Mouse (Mus musculus) MEL (cell line): ENCODE results near the gene Aspscr1. TPM values are rescaled to one million over a fixed set of nuclear protein-coding genes. Genes with fewer than 3 reads are reported as not detected.

Source experiments
- DNase-seq: peaks from one replicate; pipeline ENCODE4 v3.0.0; 2011; ENCODE audit warnings: low read depth, low spot score
- H3K27ac ChIP-seq: 2 replicates; pipeline ENCODE4 v1.5.1; 2012; ENCODE audit warnings: low read depth, mild to moderate bottlenecking, control low read depth, low read length, moderate library complexity; ENCODE audit not compliant: control insufficient read depth
- H3K27me3 ChIP-seq, 2 experiments: fragments of 150-350 bp in 1 of 2; sonication (generic) in 1 of 2; 2 replicates each; pipeline ENCODE4 v1.6.1; 2012; ENCODE audit warnings: low read length in 2 of 2, mild to moderate bottlenecking in 2 of 2, improper control_type of control experiment in 1 of 2, moderate library complexity in 1 of 2; ENCODE audit not compliant: insufficient read depth in 2 of 2, control insufficient read depth in 1 of 2
- H3K36me3 ChIP-seq, 2 experiments: 2 replicates each; pipeline ENCODE4 v1.6.1; 2012 to 2014; ENCODE audit warnings: low read length in 2 of 2, improper control_type of control experiment in 1 of 2, inconsistent platforms in 1 of 2, mild to moderate bottlenecking in 1 of 2; ENCODE audit not compliant: insufficient read depth in 2 of 2, control insufficient read depth in 1 of 2
- H3K4me1 ChIP-seq, 2 experiments: fragments of 150-350 bp in 1 of 2; sonication (generic) in 1 of 2; 2 replicates each; pipeline ENCODE4 v1.6.1; 2012; ENCODE audit warnings: low read length in 2 of 2, improper control_type of control experiment in 1 of 2, mild to moderate bottlenecking in 1 of 2; ENCODE audit not compliant: insufficient read depth in 2 of 2, control insufficient read depth in 1 of 2
- H3K4me3 ChIP-seq, 2 experiments: fragments of 150-350 bp in 1 of 2; sonication (generic) in 1 of 2; 2 replicates each; pipeline ENCODE4 v1.5.1; 2012; ENCODE audit warnings: low read depth in 2 of 2, low read length in 2 of 2, mild to moderate bottlenecking in 2 of 2, moderate library complexity in 2 of 2, control low read depth in 1 of 2, improper control_type of control experiment in 1 of 2; ENCODE audit not compliant: control insufficient read depth in 1 of 2, insufficient read depth in 1 of 2
- H3K79me2 ChIP-seq: 2 replicates; pipeline ENCODE4 v1.6.1; 2012; ENCODE audit warnings: mild to moderate bottlenecking, low read length, moderate library complexity; ENCODE audit not compliant: control insufficient read depth, poor library complexity, insufficient read depth
- H3K9ac ChIP-seq: 2 replicates; pipeline ENCODE4 v1.6.1; 2012; ENCODE audit warnings: low read depth, mild to moderate bottlenecking, control low read depth, low read length, moderate library complexity; ENCODE audit not compliant: control insufficient read depth, poor library complexity, severe bottlenecking
- H3K9me3 ChIP-seq: fragments of 150-350 bp; sonication (generic); replicated peaks from 2 replicates; pipeline ENCODE4 v1.6.1; 2012; ENCODE audit warnings: mild to moderate bottlenecking, low read length, improper control_type of control experiment, moderate library complexity; ENCODE audit not compliant: insufficient read depth
- BHLHE40 ChIP-seq: IDR thresholded peaks from 2 replicates; pipeline ENCODE4 v1.6.1; 2012; ENCODE audit warnings: low read depth, mild to moderate bottlenecking, inconsistent platforms, low read length, improper control_type of control experiment, borderline replicate concordance
- CHD2 ChIP-seq: IDR thresholded peaks from 2 replicates; pipeline ENCODE4 v1.6.1; 2011; ENCODE audit warnings: low read length, improper control_type of control experiment
- CTCF ChIP-seq, 3 experiments: IDR thresholded peaks in 2 of 3; conservative IDR thresholded peaks in 1 of 3; 2 replicates each; pipeline ENCODE4 v1.5.1; 2011 to 2012; ENCODE audit warnings: low read length in 3 of 3, low read depth in 2 of 3, mild to moderate bottlenecking in 2 of 3, improper control_type of control experiment in 1 of 3, inconsistent platforms in 1 of 3, mixed read lengths in 1 of 3, moderate library complexity in 1 of 3; ENCODE audit not compliant: control insufficient read depth in 1 of 3, insufficient read depth in 1 of 3, poor library complexity in 1 of 3, severe bottlenecking in 1 of 3
- E2F4 ChIP-seq: IDR thresholded peaks from 2 replicates; pipeline ENCODE4 v1.6.1; 2011; ENCODE audit warnings: low read depth, low read length, improper control_type of control experiment, borderline replicate concordance
- ELF1 ChIP-seq: IDR thresholded peaks from 2 replicates; pipeline ENCODE4 v1.6.1; 2014; ENCODE audit warnings: low read depth, mild to moderate bottlenecking, inconsistent platforms, low read length, improper control_type of control experiment, moderate library complexity
- GABPA ChIP-seq: IDR thresholded peaks from 2 replicates; pipeline ENCODE4 v1.6.1; 2012; ENCODE audit warnings: low read depth, mild to moderate bottlenecking, inconsistent platforms, low read length, improper control_type of control experiment, moderate library complexity
- GATA1 ChIP-seq: IDR thresholded peaks from 2 replicates; pipeline ENCODE4 v1.6.1; 2011; ENCODE audit warnings: low read depth, low read length, improper control_type of control experiment
- HCFC1 ChIP-seq: IDR thresholded peaks from 2 replicates; pipeline ENCODE4 v1.6.1; 2012; ENCODE audit warnings: low read depth, mild to moderate bottlenecking, inconsistent platforms, low read length, improper control_type of control experiment, moderate library complexity
- JUND ChIP-seq: IDR thresholded peaks from 2 replicates; pipeline ENCODE4 v1.6.1; 2011; ENCODE audit warnings: low read depth, mild to moderate bottlenecking, improper control_type of control experiment, low read length
- KAT2A ChIP-seq: conservative IDR thresholded peaks from 2 replicates; pipeline ENCODE4 v1.6.1; 2012; ENCODE audit warnings: low read depth, low read length, improper control_type of control experiment, inconsistent platforms
- MAX ChIP-seq: IDR thresholded peaks from 2 replicates; pipeline ENCODE4 v1.6.1; 2011; ENCODE audit warnings: low read length, improper control_type of control experiment
- MXI1 ChIP-seq: IDR thresholded peaks from 2 replicates; pipeline ENCODE4 v1.6.1; 2011; ENCODE audit warnings: mild to moderate bottlenecking, low read depth, low read length, improper control_type of control experiment
- MYB ChIP-seq: IDR thresholded peaks from 2 replicates; pipeline ENCODE4 v1.6.1; 2011; ENCODE audit warnings: mild to moderate bottlenecking, low read depth, low read length, improper control_type of control experiment
- MYC ChIP-seq: IDR thresholded peaks from 2 replicates; pipeline ENCODE4 v1.6.1; 2011; ENCODE audit warnings: low read depth, mild to moderate bottlenecking, low read length, improper control_type of control experiment, moderate library complexity
- NELFE ChIP-seq: IDR thresholded peaks from 2 replicates; pipeline ENCODE4 v1.6.1; 2011; ENCODE audit warnings: low read depth, low read length, improper control_type of control experiment
- NRF1 ChIP-seq: IDR thresholded peaks from 2 replicates; pipeline ENCODE4 v1.6.1; 2014; ENCODE audit warnings: low read depth, mild to moderate bottlenecking, inconsistent platforms, low read length, improper control_type of control experiment, moderate library complexity; ENCODE audit not compliant: poor library complexity, insufficient read depth, severe bottlenecking
- POLR2A ChIP-seq, 2 experiments: IDR thresholded peaks; 2 replicates each; pipeline ENCODE4 v1.6.1; 2011 to 2012; ENCODE audit warnings: low read length in 2 of 2, mild to moderate bottlenecking in 2 of 2, control low read depth in 1 of 2, improper control_type of control experiment in 1 of 2, low read depth in 1 of 2, moderate library complexity in 1 of 2; ENCODE audit not compliant: control insufficient read depth in 1 of 2, insufficient read depth in 1 of 2, poor library complexity in 1 of 2
- POLR2AphosphoS5 ChIP-seq: IDR thresholded peaks from 2 replicates; pipeline ENCODE4 v1.6.1; 2012; ENCODE audit warnings: low read depth, borderline replicate concordance, mild to moderate bottlenecking, inconsistent platforms, low read length, moderate library complexity, mixed read lengths
- RCOR1 ChIP-seq: IDR thresholded peaks from 2 replicates; pipeline ENCODE4 v1.6.1; 2012; ENCODE audit warnings: low read depth, mild to moderate bottlenecking, inconsistent platforms, low read length, improper control_type of control experiment
- SIN3A ChIP-seq: IDR thresholded peaks from 2 replicates; pipeline ENCODE4 v1.6.1; 2012; ENCODE audit warnings: low read length, improper control_type of control experiment, inconsistent platforms
- SMC3 ChIP-seq: IDR thresholded peaks from 2 replicates; pipeline ENCODE4 v1.6.1; 2011; ENCODE audit warnings: low read depth, low read length, improper control_type of control experiment
- TAL1 ChIP-seq: IDR thresholded peaks from 2 replicates; pipeline ENCODE4 v1.6.1; 2012; ENCODE audit warnings: mild to moderate bottlenecking, inconsistent platforms, low read length, moderate library complexity, mixed read lengths
- TBP ChIP-seq: IDR thresholded peaks from 2 replicates; pipeline ENCODE4 v1.8.0; 2011; ENCODE audit warnings: low read depth, low read length, improper control_type of control experiment
- TCF12 ChIP-seq: IDR thresholded peaks from 2 replicates; pipeline ENCODE4 v1.6.1; 2014; ENCODE audit warnings: low read depth, mild to moderate bottlenecking, inconsistent platforms, low read length, improper control_type of control experiment, moderate library complexity
- UBTF ChIP-seq: IDR thresholded peaks from 2 replicates; pipeline ENCODE4 v1.6.1; 2012; ENCODE audit warnings: low read depth, mild to moderate bottlenecking, inconsistent platforms, low read length, improper control_type of control experiment, moderate library complexity, borderline replicate concordance; ENCODE audit not compliant: insufficient read depth
- USF1 ChIP-seq: IDR thresholded peaks from 2 replicates; pipeline ENCODE4 v1.6.1; 2014; ENCODE audit warnings: low read depth, mild to moderate bottlenecking, inconsistent platforms, low read length, improper control_type of control experiment, moderate library complexity
- ZKSCAN1 ChIP-seq: IDR thresholded peaks from 2 replicates; pipeline ENCODE4 v1.6.1; 2012; ENCODE audit warnings: low read depth, mild to moderate bottlenecking, inconsistent platforms, low read length, improper control_type of control experiment, moderate library complexity
- ZMIZ1 ChIP-seq: IDR thresholded peaks from 2 replicates; pipeline ENCODE4 v1.6.1; 2012; ENCODE audit warnings: low read depth, mild to moderate bottlenecking, inconsistent platforms, low read length, improper control_type of control experiment, moderate library complexity
- ZNF384 ChIP-seq: IDR thresholded peaks from 2 replicates; pipeline ENCODE4 v1.6.1; 2012; ENCODE audit warnings: low read depth, mild to moderate bottlenecking, inconsistent platforms, low read length, improper control_type of control experiment
- polyA plus RNA-seq, 2 experiments: library from polyadenylated mRNA; stranded (reverse) in 1 of 2; unstranded in 1 of 2; fragments of >175 nt in 1 of 2; fragments of >200 nt in 1 of 2; gene quantifications; 2 replicates each; pipeline versions ENCODE4 v1.2.1 to v1.2.4; 2012; ENCODE audit warnings: low replicate concordance in 2 of 2, low read depth in 1 of 2; ENCODE audit not compliant: insufficient read length in 2 of 2, insufficient read depth in 1 of 2, missing spikeins in 1 of 2
- total RNA-seq: library from RNA; depleted of rRNA; stranded (reverse); fragments of 300-350 nt; gene quantifications from 2 replicates; pipeline ENCODE4 v1.2.3, GENCODE M21; 2012

Gene Aspscr1
- total and polyA plus RNA-seq, 3 experiments: 36.2 to 72.5 TPM; not detected in 1

DNA sequence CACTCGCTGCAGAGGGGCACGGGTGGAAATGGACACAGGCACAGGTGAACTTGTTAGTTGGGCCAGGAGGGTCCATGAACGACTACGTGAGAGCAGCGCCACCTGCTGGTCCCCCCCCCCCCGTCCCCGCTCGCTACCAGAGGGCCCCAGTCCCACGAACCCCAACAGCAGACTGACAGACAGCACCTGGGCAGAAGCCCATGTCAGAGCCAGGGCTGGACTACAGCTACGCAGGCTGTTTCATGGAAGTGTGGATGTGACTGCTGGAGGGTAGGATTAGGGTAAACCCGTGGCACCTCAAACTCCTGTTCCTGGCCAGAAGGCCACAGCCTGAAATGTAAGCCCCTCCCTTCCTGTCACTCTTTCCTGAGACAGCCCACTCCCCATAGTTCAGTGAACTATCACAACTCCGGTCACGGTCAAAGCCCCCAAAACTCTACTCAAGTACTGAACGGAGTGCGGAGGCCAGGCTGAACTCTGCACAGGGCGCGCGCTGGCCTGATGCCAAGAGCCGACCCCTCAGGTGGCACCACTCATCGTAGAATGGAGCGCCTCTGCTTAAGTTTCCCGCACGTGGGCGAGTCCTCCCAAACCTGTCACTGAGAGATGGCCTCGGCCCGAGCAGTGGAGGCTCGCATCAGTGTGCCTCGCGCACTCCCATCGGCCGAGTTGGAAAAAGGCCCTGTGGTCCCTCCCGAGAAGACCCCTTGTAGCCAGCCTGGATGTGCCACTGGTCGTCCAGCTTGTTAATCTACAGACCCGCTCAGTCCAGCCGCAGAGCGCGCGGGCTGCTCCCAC is 40.2 kb downstream of the Aspscr1 start (continued):
- TF ChIP-seq ZNF384 (no peak), JUND (no peak), MYC (no peak; the same call in 1 of the 2 replicates), GATA1 (no peak), ZKSCAN1 (no peak), POLR2A (IDR thresholded peaks at IDR 0.05; ENCODE audit: control insufficient read depth in 1 of 2, insufficient read depth in 1 of 2, low read depth in 1 of 2, low read length in 2 of 2, poor library complexity in 1 of 2) (no peak), CTCF (IDR thresholded peaks at IDR 0.05 in 2 of 3, conservative IDR thresholded peaks at IDR 0.05 in 1 of 3; ENCODE audit: control insufficient read depth in 1 of 3, insufficient read depth in 1 of 3, low read depth in 2 of 3, low read length in 3 of 3, poor library complexity in 1 of 3, severe bottlenecking in 1 of 3) (peak; percentile 70 to 96 (median 86)), TCF12 (no peak), ZMIZ1 (peak; percentile 30; the same call in 1 of the 2 replicates), GABPA (no peak), MXI1 (peak; percentile 88)

GRCm38 (mm10) chr11:120713580-120714518 is 41.1 kb downstream of the Aspscr1 start, which contains the start of the genes Cenpx and Lrrc45:
TSS of gene Cenpx (minus strand) at chr11:120713738.
TSS of gene Lrrc45 (plus strand) at chr11:120713925.
- no peaks in the 10 kb centered on the region for H3K27me3 ChIP-seq
- DNase-seq: peak; percentile 100
- peaks cover 0 to 8% of the 10 kb centered on the region in 2 experiments; a peak in 3 of 4 replicates for H3K4me1 ChIP-seq
- no peaks in the 10 kb centered on the region for H3K9me3 ChIP-seq
- peak within 1 kb of the TSS; percentile 81 for H3K9ac ChIP-seq
- H3K4me3 ChIP-seq: peak within 1 kb of the TSS; percentile 73
- TF ChIP-seq POLR2AphosphoS5 (no peak), ZNF384 (no peak), TBP (peak; percentile 87), MAX (peak; percentile 84), MXI1 (peak; percentile 80), CHD2 (peak; percentile 78), SIN3A (peak; percentile 97), JUND (no peak), ZMIZ1 (peak; percentile 83), UBTF (0 out of 2 replicates have a peak, but pooled peaks have one; percentile 38), HCFC1 (peak; percentile 99), E2F4 (peak; percentile 94), TCF12 (peak; percentile 18; the same call in 1 of the 2 replicates), SMC3 (no peak), USF1 (peak; percentile 60), BHLHE40 (no peak), TAL1 (no peak), NRF1 (peak; percentile 43; the same call in 1 of the 2 replicates), GATA1 (no peak), ELF1 (peak; percentile 98), KAT2A (peak; percentile 95), POLR2A (IDR thresholded peaks at IDR 0.05; ENCODE audit: control insufficient read depth in 1 of 2, insufficient read depth in 1 of 2, low read depth in 1 of 2, low read length in 2 of 2, poor library complexity in 1 of 2) (peak; percentile 92 to 97), MYB (no peak), MYC (peak; percentile 83; the same call in 1 of the 2 replicates), NELFE (peak; percentile 86), RCOR1 (no peak), GABPA (no peak)
- TF ChIP-seq, all 39 proteins: peak for 17
- Histone ChIP-seq H3K79me2 (peaks cover 17% of the 10 kb centered on the region), H3K36me3 (peaks cover 0 to 2% of the 10 kb centered on the region in 2 experiments; a peak in 1 of 4 replicates), H3K27ac (peak within 1 kb of the TSS; percentile 53)
